Mouse (Mus musculus) frontal cortex, postnatal 14 days (tissue): ENCODE results near the gene Cluh.

Experiments used
- DNase-seq, 2 experiments: peaks; one replicate each; pipeline ENCODE4 v3.0.0; 2022; ENCODE audit warnings: low spot score in 2 of 2

Cluh gene

GRCm38 (mm10) chr11:74649095-74649646, at the start of gene Cluh:
TSS of gene Cluh (plus strand) at chr11:74649495.
- peak; percentile 93 to 95 for DNase-seq

- DNase-seq, result no peak
Observed at GRCm38 (mm10) chr11:74602286-74602685, 47.0 kb upstream of the Cluh start.

- no peak for DNase-seq
Observed at GRCm38 (mm10) chr11:74610068-74610467, 39.2 kb upstream of the Cluh start.

GRCm38 (mm10) chr11:74610545-74611176, 38.6 kb upstream of the Cluh start, which contains the start of gene Rap1gap2:
TSS of gene Rap1gap2 (minus strand) at chr11:74610915.
- DNase-seq, result no peak

GRCm38 (mm10) chr11:74611437-74611836, 37.9 kb upstream of the Cluh start:
- no peak for DNase-seq

GRCm38 (mm10) chr11:74613428-74613827, 35.9 kb upstream of the Cluh start:
- no peak for DNase-seq

- no peak for DNase-seq
Observed at GRCm38 (mm10) chr11:74615571-74615970, 33.7 kb upstream of the Cluh start.

GRCm38 (mm10) chr11:74619201-74619955, 29.9 kb upstream of the Cluh start, which contains the start of gene Ccdc92b:
TSS of gene Ccdc92b (plus strand) at chr11:74619605.
- DNase-seq, result peak; percentile 52 to 55

- DNase-seq, result no peak
Observed at GRCm38 (mm10) chr11:74619956-74620300, 29.4 kb upstream of the Cluh start.

- DNase-seq, result no peak
Observed at GRCm38 (mm10) chr11:74621974-74622669, 27.2 kb upstream of the Cluh start.

GRCm38 (mm10) chr11:74623693-74624092, 25.6 kb upstream of the Cluh start:
- DNase-seq, result no peak

- DNase-seq, result no peak
Observed at GRCm38 (mm10) chr11:74625333-74625732, 24.0 kb upstream of the Cluh start.

GRCm38 (mm10) chr11:74627481-74627880, 21.8 kb upstream of the Cluh start:
- no peak for DNase-seq

GRCm38 (mm10) chr11:74631880-74632789, 17.2 kb upstream of the Cluh start:
- DNase-seq, result no peak

GRCm38 (mm10) chr11:74634490-74635275, 14.6 kb upstream of the Cluh start:
- peak in 1 of 2 experiments; percentile 47 for DNase-seq

- no peak for DNase-seq
Observed at GRCm38 (mm10) chr11:74637486-74637885, 11.8 kb upstream of the Cluh start.

- DNase-seq, result peak; percentile 35 to 56
Observed at GRCm38 (mm10) chr11:74637971-74638790, 11.1 kb upstream of the Cluh start.

GRCm38 (mm10) chr11:74638791-74639411, 10.4 kb upstream of the Cluh start:
- no peak for DNase-seq

- no peak for DNase-seq
Observed at GRCm38 (mm10) chr11:74639628-74640027, 9.7 kb upstream of the Cluh start.
